Mouse (Mus musculus) heart, postnatal 0 days (tissue): Measurements from ENCODE around the gene Cipc.

ENCODE experiments used
- CTCF ChIP-seq: IDR thresholded peaks from 2 replicates; pipeline ENCODE4 v1.5.1; 2016; ENCODE audit warnings: antibody characterized with exemption, control low read depth, low read depth
- EP300 ChIP-seq: IDR thresholded peaks from 2 replicates; pipeline ENCODE4 v1.6.1; 2016; ENCODE audit warnings: antibody characterized with exemption, low read depth

DNA sequence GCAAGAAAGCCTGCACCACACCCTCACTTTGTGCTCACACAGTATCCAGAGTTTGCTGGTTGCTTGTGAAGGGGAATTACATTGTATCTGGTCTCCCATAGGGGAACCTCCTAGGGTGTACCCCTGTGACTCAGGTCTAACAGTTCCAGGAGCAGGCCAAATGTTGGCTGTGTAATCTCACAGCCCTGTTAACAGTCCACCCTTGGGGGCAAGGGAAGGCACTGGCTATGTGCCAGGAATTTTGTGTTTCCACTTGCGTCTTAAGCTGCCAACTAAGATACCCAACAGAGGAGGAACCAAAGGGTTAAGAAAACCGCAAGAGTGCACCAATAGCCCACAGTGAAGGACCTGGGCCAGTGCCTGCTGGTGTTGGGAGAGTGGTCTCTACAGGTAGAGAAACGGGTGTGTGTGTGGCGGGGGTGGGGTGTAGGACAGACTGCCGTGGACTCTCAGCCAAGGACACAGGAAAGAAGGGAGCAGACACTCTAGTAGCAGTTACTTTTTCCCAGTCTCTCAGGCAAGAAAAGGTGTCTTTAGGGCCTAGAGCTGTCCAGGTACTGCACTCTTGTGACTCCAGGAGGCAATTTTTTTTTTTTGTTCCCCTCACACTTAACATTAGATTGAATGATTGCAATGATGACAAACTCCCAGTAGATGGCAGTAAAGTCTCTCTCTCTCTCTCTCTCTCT is 53.5 kb downstream of the Cipc start:
- TF ChIP-seq EP300 (no peak), CTCF (peak; percentile 59)
